Mouse (Mus musculus): ENCODE measurements around the gene Arhgap28. TPM values are rescaled to one million over a fixed set of nuclear protein-coding genes. Genes with fewer than 3 reads are reported as not detected.

Arhgap28 gene
- total and polyA plus RNA-seq, 2 experiments from 2014 or later = 4.0 to 7.6 TPM

GRCm38 (mm10) chr17:67944256-67944655 lies 59.7 kb downstream of the Arhgap28 start:
- H3K4me1 ChIP-seq (ENCODE audit: insufficient read depth, low read length) = no peaks in the 10 kb centered on the region
- TF ChIP-seq CTCF (IDR thresholded peaks at IDR 0.05; ENCODE audit: low read depth) = no peak
- no peak for DNase-seq (ENCODE audit: low spot score)
- H3K9me3 ChIP-seq (ENCODE audit: low read length) = no peaks in the 10 kb centered on the region
- 61% methylated on average over 7 of the region's 7 CpGs for WGBS
- H3K27ac ChIP-seq = no peak overlapping the region
- H3K4me3 ChIP-seq (ENCODE audit: low read length) = no peak overlapping the region
- no peaks in the 10 kb centered on the region for H3K36me3 ChIP-seq (ENCODE audit: insufficient read depth, low read length)
- no peak overlapping the region for H3K4me2 ChIP-seq (ENCODE audit: low read depth, low read length)
- no peaks in the 10 kb centered on the region for H3K27me3 ChIP-seq (ENCODE audit: insufficient read depth, low read length)
- H3K9ac ChIP-seq (replicated peaks; ENCODE audit: low read length) = no peak overlapping the region
- ATAC-seq = no peak

GRCm38 (mm10) chr17:67941026-67941425 lies 62.9 kb downstream of the Arhgap28 start:
- WGBS = 90% methylated on average over 6 of the region's 6 CpGs
- Histone ChIP-seq H3K9me3 (ENCODE audit: low read length) (no peaks in the 10 kb centered on the region), H3K4me2 (ENCODE audit: low read depth, low read length) (no peak overlapping the region), H3K27ac (no peak overlapping the region), H3K4me3 (ENCODE audit: low read length) (no peak overlapping the region), H3K9ac (replicated peaks; ENCODE audit: low read length) (no peak overlapping the region), H3K27me3 (ENCODE audit: insufficient read depth, low read length) (no peaks in the 10 kb centered on the region), H3K4me1 (ENCODE audit: insufficient read depth, low read length) (no peaks in the 10 kb centered on the region), H3K36me3 (ENCODE audit: insufficient read depth, low read length) (no peaks in the 10 kb centered on the region)
- TF ChIP-seq CTCF (IDR thresholded peaks at IDR 0.05; ENCODE audit: low read depth) = no peak
- no peak for DNase-seq (ENCODE audit: low spot score)
- ATAC-seq = no peak

DNA sequence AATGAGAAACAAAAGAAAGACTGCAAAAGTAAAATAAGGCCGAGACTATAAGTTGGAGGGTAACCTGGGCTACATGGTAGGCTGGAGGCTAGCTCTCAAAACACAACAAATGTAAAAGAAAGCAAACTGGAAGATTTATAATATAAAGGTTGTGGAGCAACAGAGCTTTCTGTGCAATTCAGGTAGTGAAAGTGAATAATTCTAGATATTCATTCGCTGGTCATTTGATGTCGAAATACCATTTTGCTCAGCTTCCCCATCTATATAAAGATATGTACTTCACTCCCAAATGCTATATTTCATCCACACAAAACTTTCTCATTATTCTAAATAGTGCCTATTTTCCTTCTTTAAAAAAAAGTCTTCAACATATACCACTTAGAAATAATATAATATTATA lies 66.9 kb downstream of the Arhgap28 start:
- no peak for DNase-seq (ENCODE audit: low spot score)
- H3K27ac ChIP-seq = no peak overlapping the region
- no peak for TF ChIP-seq CTCF (IDR thresholded peaks at IDR 0.05; ENCODE audit: low read depth)
- H3K4me1 ChIP-seq (ENCODE audit: insufficient read depth, low read length) = no peaks in the 10 kb centered on the region
- no peak for ATAC-seq
- no peaks in the 10 kb centered on the region for H3K27me3 ChIP-seq (ENCODE audit: insufficient read depth, low read length)
- no peaks in the 10 kb centered on the region for H3K9me3 ChIP-seq (ENCODE audit: low read length)
- no peaks in the 10 kb centered on the region for H3K36me3 ChIP-seq (ENCODE audit: insufficient read depth, low read length)
- H3K9ac ChIP-seq (replicated peaks; ENCODE audit: low read length) = no peak overlapping the region
- H3K4me2 ChIP-seq (ENCODE audit: low read depth, low read length) = no peak overlapping the region
- 96% methylated on average over 3 of the region's 3 CpGs for WGBS
- H3K4me3 ChIP-seq (ENCODE audit: low read length) = no peak overlapping the region

GRCm38 (mm10) chr17:67935556-67935955 lies 68.4 kb downstream of the Arhgap28 start:
- no peak for TF ChIP-seq CTCF (IDR thresholded peaks at IDR 0.05; ENCODE audit: low read depth)
- H3K36me3 ChIP-seq (ENCODE audit: insufficient read depth, low read length) = no peaks in the 10 kb centered on the region
- DNase-seq (ENCODE audit: low spot score) (no peak), ATAC-seq (no peak)
- no peak overlapping the region for H3K4me3 ChIP-seq (ENCODE audit: low read length)
- no peak overlapping the region for H3K4me2 ChIP-seq (ENCODE audit: low read depth, low read length)
- no peaks in the 10 kb centered on the region for H3K27me3 ChIP-seq (ENCODE audit: insufficient read depth, low read length)
- WGBS = 76% methylated on average over 4 of the region's 4 CpGs
- H3K9me3 ChIP-seq (ENCODE audit: low read length) = no peaks in the 10 kb centered on the region
- H3K4me1 ChIP-seq (ENCODE audit: insufficient read depth, low read length) = no peaks in the 10 kb centered on the region
- no peak overlapping the region for H3K27ac ChIP-seq
- H3K9ac ChIP-seq (replicated peaks; ENCODE audit: low read length) = no peak overlapping the region

DNA sequence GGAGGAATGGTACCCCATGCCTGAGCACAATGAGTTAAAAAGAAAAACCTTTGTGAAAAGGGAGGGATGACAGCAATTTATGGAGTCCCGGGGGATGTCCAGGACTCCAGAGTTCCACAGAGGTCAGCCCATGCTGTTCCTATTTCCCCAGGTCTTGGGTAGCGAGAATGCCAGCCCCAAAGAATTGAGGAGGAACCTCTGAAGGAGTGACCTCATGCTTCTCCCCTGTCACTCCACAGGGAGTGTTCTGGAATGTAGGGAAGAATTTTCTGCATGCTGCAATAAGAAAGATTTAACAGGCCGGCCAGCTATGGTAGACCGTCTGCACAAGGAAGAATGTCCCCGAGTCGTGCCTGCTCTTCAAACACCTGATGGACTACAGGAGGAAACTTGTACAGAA lies 72.5 kb downstream of the Arhgap28 start:
- no peak overlapping the region for H3K27ac ChIP-seq
- no peaks in the 10 kb centered on the region for H3K9me3 ChIP-seq (ENCODE audit: low read length)
- WGBS = 74% methylated on average over 6 of the region's 6 CpGs
- no peak overlapping the region for H3K9ac ChIP-seq (replicated peaks; ENCODE audit: low read length)
- no peaks in the 10 kb centered on the region for H3K4me1 ChIP-seq (ENCODE audit: insufficient read depth, low read length)
- ATAC-seq (no peak), DNase-seq (ENCODE audit: low spot score) (no peak)
- H3K36me3 ChIP-seq (ENCODE audit: insufficient read depth, low read length) = no peaks in the 10 kb centered on the region
- H3K27me3 ChIP-seq (ENCODE audit: insufficient read depth, low read length) = no peaks in the 10 kb centered on the region
- no peak for TF ChIP-seq CTCF (IDR thresholded peaks at IDR 0.05; ENCODE audit: low read depth)
- no peak overlapping the region for H3K4me3 ChIP-seq (ENCODE audit: low read length)
- no peak overlapping the region for H3K4me2 ChIP-seq (ENCODE audit: low read depth, low read length)

DNA sequence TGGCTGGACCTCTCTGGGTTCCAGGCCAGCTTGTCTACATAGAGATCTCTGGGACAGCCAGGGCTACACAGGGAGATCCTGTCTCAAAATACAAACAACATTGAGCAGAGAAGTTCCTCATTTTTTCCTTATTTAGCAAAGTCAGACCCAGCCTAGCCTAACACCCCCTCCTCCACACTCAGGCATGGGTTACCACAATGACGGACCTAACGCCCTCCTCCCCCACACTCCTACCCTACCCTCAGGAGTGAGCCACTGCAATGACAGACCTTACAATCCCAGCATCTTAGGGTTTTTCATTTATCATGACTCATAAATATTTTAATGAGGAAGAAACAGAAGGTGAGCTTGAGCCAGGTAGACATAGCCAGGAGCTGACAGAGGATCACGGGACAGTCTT lies 73.0 kb downstream of the Arhgap28 start:
- H3K4me1 ChIP-seq (ENCODE audit: insufficient read depth, low read length) = no peaks in the 10 kb centered on the region
- 93% methylated on average over 3 of the region's 3 CpGs for WGBS
- no peaks in the 10 kb centered on the region for H3K9me3 ChIP-seq (ENCODE audit: low read length)
- H3K36me3 ChIP-seq (ENCODE audit: insufficient read depth, low read length) = no peaks in the 10 kb centered on the region
- no peak for TF ChIP-seq CTCF (IDR thresholded peaks at IDR 0.05; ENCODE audit: low read depth)
- H3K27me3 ChIP-seq (ENCODE audit: insufficient read depth, low read length) = no peaks in the 10 kb centered on the region
- H3K4me3 ChIP-seq (ENCODE audit: low read length) = no peak overlapping the region
- no peak overlapping the region for H3K9ac ChIP-seq (replicated peaks; ENCODE audit: low read length)
- no peak for DNase-seq (ENCODE audit: low spot score)
- H3K4me2 ChIP-seq (ENCODE audit: low read depth, low read length) = no peak overlapping the region
- ATAC-seq = no peak
- no peak overlapping the region for H3K27ac ChIP-seq

GRCm38 (mm10) chr17:67930467-67930866 lies 73.5 kb downstream of the Arhgap28 start:
- DNase-seq (ENCODE audit: low spot score) = no peak
- Histone ChIP-seq H3K27ac (no peak overlapping the region), H3K4me1 (ENCODE audit: insufficient read depth, low read length) (no peaks in the 10 kb centered on the region), H3K9me3 (ENCODE audit: low read length) (no peaks in the 10 kb centered on the region), H3K27me3 (ENCODE audit: insufficient read depth, low read length) (no peaks in the 10 kb centered on the region), H3K9ac (replicated peaks; ENCODE audit: low read length) (no peak overlapping the region), H3K4me2 (ENCODE audit: low read depth, low read length) (no peak overlapping the region), H3K36me3 (ENCODE audit: insufficient read depth, low read length) (no peaks in the 10 kb centered on the region), H3K4me3 (ENCODE audit: low read length) (no peak overlapping the region)
- WGBS = 89% methylated on average over 3 of the region's 3 CpGs
- no peak for TF ChIP-seq CTCF (IDR thresholded peaks at IDR 0.05; ENCODE audit: low read depth)
- ATAC-seq = no peak
